Mouse (Mus musculus) forebrain, embryonic 10.5 days (tissue): Measurements from ENCODE around the gene Gm17019. TPM values are rescaled to one million over a fixed set of nuclear protein-coding genes. Genes with fewer than 3 reads are reported as not detected.

ENCODE experiments used
- polyA plus RNA-seq: library from polyadenylated mRNA; unstranded; fragments of >200 nt; fragmentation: Nextera tagmentation; extraction: Ambion mirVana; gene quantifications from 2 replicates; pipeline ENCODE4 v1.2.1, GENCODE M21; 2016

Gene Gm17019
- polyA plus RNA-seq, 1 experiment from 2014 or later = not detected

Other genes with a start within 250 kb of the Gm17019 start
- gene Gm9758, start 118.1 kb downstream of the Gm17019 start, polyA plus RNA-seq = not detected in 2 replicates
- gene Speer4e, start 94.6 kb downstream of the Gm17019 start, polyA plus RNA-seq = not detected in 2 replicates
- gene Gm10354, start 54.1 kb downstream of the Gm17019 start, polyA plus RNA-seq = not detected in 2 replicates